Mouse (Mus musculus) liver, adult 2 months (tissue): Measurements from ENCODE around the gene Ralgps2.

Source experiments
- CTCF ChIP-seq: fragments of 200-500 bp; IDR thresholded peaks from 2 replicates; pipeline ENCODE4 v1.5.1; 2011; ENCODE audit warnings: low read depth, low read length, control low read depth
- POLR2A ChIP-seq: fragments of 200-500 bp; IDR thresholded peaks from 2 replicates; pipeline ENCODE4 v1.6.1; 2011; ENCODE audit warnings: low read length, control low read depth; ENCODE audit not compliant: insufficient read depth; ENCODE audit errors: extremely low read depth

DNA sequence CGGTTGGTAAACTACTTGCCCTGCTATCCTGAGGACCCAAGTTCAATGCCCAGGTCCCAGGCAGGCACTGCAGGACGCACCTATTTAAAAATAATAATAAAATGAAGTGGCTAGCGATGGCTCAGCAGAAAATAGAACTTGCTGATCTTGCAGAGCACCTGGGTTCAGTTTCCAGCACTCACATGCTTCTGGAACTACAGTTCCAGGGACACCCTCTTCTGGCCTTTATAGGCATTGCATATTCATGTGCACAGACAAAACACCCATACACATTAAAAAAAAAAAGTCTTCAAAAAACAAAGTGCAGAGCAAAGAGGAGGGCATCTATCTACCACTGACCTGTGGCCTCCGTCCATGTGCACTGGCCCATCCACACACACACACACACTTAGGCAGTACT, 47.9 kb downstream of the Ralgps2 start:
- no peak for TF ChIP-seq CTCF
- no peak for TF ChIP-seq POLR2A
